Mouse (Mus musculus) kidney, postnatal 0 days (tissue): ENCODE results near the gene Fkbp4. TPM values are rescaled to one million over a fixed set of nuclear protein-coding genes. Genes with fewer than 3 reads are reported as not detected.

Experiments
- ATAC-seq: fragments of 200-750 bp; cut with Nextera tagmentation; replicated peaks from 2 replicates; pipeline ENCODE4 v1.8.0; 2017; ENCODE audit warnings: low read depth, moderate number of reproducible peaks, moderate TSS enrichment, moderate library complexity; ENCODE audit not compliant: low FRiP score
- DNase-seq: peaks from one replicate; pipeline ENCODE4 v3.0.0-alpha.2; 2016; ENCODE audit warnings: low spot score
- H3K27ac ChIP-seq: fragments of 300-500 bp; sonication (generic); 2 replicates; pipeline ENCODE4 v1.5.1; 2014; ENCODE audit warnings: mild to moderate bottlenecking
- H3K27me3 ChIP-seq: fragments of 300-500 bp; sonication (generic); 2 replicates; pipeline ENCODE4 v1.6.1; 2014; ENCODE audit warnings: low read length, mixed read lengths; ENCODE audit not compliant: insufficient read depth
- H3K36me3 ChIP-seq: fragments of 300-500 bp; sonication (generic); 2 replicates; pipeline ENCODE4 v1.6.1; 2014; ENCODE audit warnings: low read length, mixed read lengths; ENCODE audit not compliant: insufficient read depth
- H3K4me1 ChIP-seq: fragments of 300-500 bp; sonication (generic); replicated peaks from 2 replicates; pipeline ENCODE4 v1.6.1; 2014; ENCODE audit warnings: antibody characterized with exemption, low read length, mixed read lengths; ENCODE audit not compliant: insufficient read depth
- H3K4me2 ChIP-seq: fragments of 300-500 bp; sonication (generic); 2 replicates; pipeline ENCODE4 v1.6.1; 2014; ENCODE audit warnings: mild to moderate bottlenecking, low read length, moderate library complexity, mixed read lengths
- H3K4me3 ChIP-seq: fragments of 300-500 bp; sonication (generic); replicated peaks from 2 replicates; pipeline ENCODE4 v1.5.1; 2014; ENCODE audit warnings: low read depth, low read length
- H3K9ac ChIP-seq: fragments of 300-500 bp; sonication (generic); 2 replicates; pipeline ENCODE4 v1.6.1; 2014; ENCODE audit warnings: low read depth, low read length
- H3K9me3 ChIP-seq: fragments of 300-500 bp; sonication (generic); replicated peaks from 2 replicates; pipeline ENCODE4 v1.6.1; 2016; ENCODE audit warnings: low read length, inconsistent platforms, mixed read lengths
- CTCF ChIP-seq: IDR thresholded peaks from 2 replicates; pipeline ENCODE4 v1.5.1; 2016; ENCODE audit warnings: antibody characterized with exemption, low read depth, mild to moderate bottlenecking, moderate library complexity
- WGBS: fragments of 180-500 bp; shearing (Covaris S2); extraction: QIAGEN DNeasy Blood & Tissue Kit; methylation state at CpG from one replicate; pipeline ENCODE4 v1.1.7; 2014; 5-methylcytosine and 5-hydroxymethylcytosine counted together
- polyA plus RNA-seq: library from polyadenylated mRNA; unstranded; fragments of >200 nt; fragmentation: Nextera tagmentation; extraction: Ambion mirVana; gene quantifications from 2 replicates; pipeline ENCODE4 v1.2.1, GENCODE M21; 2015

Gene Fkbp4
- polyA plus RNA-seq, 1 experiment from 2014 or later = 286 TPM

GRCm38 (mm10) chr6:128467298-128467697 lies 28.8 kb upstream of the Fkbp4 start:
- no peak overlapping the region for H3K9ac ChIP-seq
- ATAC-seq = no peak
- WGBS = 53% methylated on average over 2 of the region's 2 CpGs
- H3K9me3 ChIP-seq = no peaks in the 10 kb centered on the region
- no peaks in the 10 kb centered on the region for H3K27me3 ChIP-seq
- peak; percentile 12 for DNase-seq
- no peaks in the 10 kb centered on the region for H3K36me3 ChIP-seq
- no peak overlapping the region for H3K4me2 ChIP-seq
- H3K4me3 ChIP-seq = no peak overlapping the region
- peak; percentile 32; the same call in 1 of the 2 replicates for TF ChIP-seq CTCF
- H3K27ac ChIP-seq = no peak overlapping the region
- H3K4me1 ChIP-seq = no peaks in the 10 kb centered on the region

GRCm38 (mm10) chr6:128466563-128466962 lies 28.1 kb upstream of the Fkbp4 start:
- H3K27ac ChIP-seq = no peak overlapping the region
- no peak overlapping the region for H3K4me2 ChIP-seq
- DNase-seq = no peak
- no peaks in the 10 kb centered on the region for H3K9me3 ChIP-seq
- no peaks in the 10 kb centered on the region for H3K36me3 ChIP-seq
- TF ChIP-seq CTCF = no peak
- no peaks in the 10 kb centered on the region for H3K27me3 ChIP-seq
- WGBS = 73% methylated on average over 3 of the region's 3 CpGs
- no peak for ATAC-seq
- no peaks in the 10 kb centered on the region for H3K4me1 ChIP-seq
- H3K9ac ChIP-seq = no peak overlapping the region
- no peak overlapping the region for H3K4me3 ChIP-seq

- H3K4me1 ChIP-seq = no peaks in the 10 kb centered on the region
- no peak overlapping the region for H3K9ac ChIP-seq
- no peaks in the 10 kb centered on the region for H3K9me3 ChIP-seq
- no peak for TF ChIP-seq CTCF
- no peaks in the 10 kb centered on the region for H3K36me3 ChIP-seq
- ATAC-seq (no peak), DNase-seq (no peak)
- H3K4me2 ChIP-seq = no peak overlapping the region
- H3K27me3 ChIP-seq = no peaks in the 10 kb centered on the region
- no peak overlapping the region for H3K4me3 ChIP-seq
- WGBS = 56% methylated on average over 7 of the region's 7 CpGs
- H3K27ac ChIP-seq = no peak overlapping the region
Observed at GRCm38 (mm10) chr6:128466043-128466442, 27.6 kb upstream of the Fkbp4 start.

- Histone ChIP-seq H3K9me3 (no peaks in the 10 kb centered on the region), H3K4me1 (no peaks in the 10 kb centered on the region), H3K4me3 (no peak overlapping the region), H3K27me3 (no peaks in the 10 kb centered on the region), H3K9ac (no peak overlapping the region), H3K27ac (no peak overlapping the region), H3K36me3 (no peaks in the 10 kb centered on the region), H3K4me2 (no peak overlapping the region)
- no peak for ATAC-seq
- no peak for DNase-seq
- TF ChIP-seq CTCF = no peak
- 77% methylated on average over 4 of the region's 4 CpGs for WGBS
Observed at GRCm38 (mm10) chr6:128464996-128465395, 26.5 kb upstream of the Fkbp4 start.

GRCm38 (mm10) chr6:128461606-128462005 lies 23.1 kb upstream of the Fkbp4 start:
- no peaks in the 10 kb centered on the region for H3K4me1 ChIP-seq
- no peak overlapping the region for H3K9ac ChIP-seq
- H3K4me2 ChIP-seq = no peak overlapping the region
- ATAC-seq (no peak), DNase-seq (no peak)
- no peaks in the 10 kb centered on the region for H3K36me3 ChIP-seq
- no peaks in the 10 kb centered on the region for H3K9me3 ChIP-seq
- TF ChIP-seq CTCF = no peak
- no peak overlapping the region for H3K4me3 ChIP-seq
- H3K27ac ChIP-seq = no peak overlapping the region
- no peaks in the 10 kb centered on the region for H3K27me3 ChIP-seq

- ATAC-seq = peak; percentile 59; the same call in 1 of the 2 replicates
- H3K27me3 ChIP-seq = no peaks in the 10 kb centered on the region
- no peaks in the 10 kb centered on the region for H3K9me3 ChIP-seq
- no peak overlapping the region for H3K27ac ChIP-seq
- TF ChIP-seq CTCF = no peak
- no peaks in the 10 kb centered on the region for H3K4me1 ChIP-seq
- no peak overlapping the region for H3K4me2 ChIP-seq
- 75% methylated on average over 14 of the region's 14 CpGs for WGBS
- DNase-seq = no peak
- H3K4me3 ChIP-seq = no peak overlapping the region
- H3K36me3 ChIP-seq = no peaks in the 10 kb centered on the region
- H3K9ac ChIP-seq = no peak overlapping the region
Observed at GRCm38 (mm10) chr6:128460729-128461503, 22.4 kb upstream of the Fkbp4 start.
